Mouse (Mus musculus): ENCODE data around the gene Ppme1. TPM values are rescaled to one million over a fixed set of nuclear protein-coding genes. Genes with fewer than 3 reads are reported as not detected.

The Ppme1 gene
- total RNA-seq (2021) = 10 to 100 TPM; 22.6 to 24.6 TPM
- long read RNA-seq, experiment 1, transcript Ppme1-201 (14 exons, 2,772 nt) = major isoform, 58 of 64 reads
- long read RNA-seq, experiment 1, partial matches to known transcripts = 2 of 64 reads
- long read RNA-seq, experiment 1, other reads (novel, unspliced or antisense) = 3 of 64 reads
- long read RNA-seq, experiment 2, transcript Ppme1-201 (14 exons, 2,772 nt) = major isoform, 38 of 42 reads
- long read RNA-seq, experiment 2, partial matches to known transcripts = 1 of 42 reads
- long read RNA-seq, experiment 2, other reads (novel, unspliced or antisense) = 3 of 42 reads

DNA sequence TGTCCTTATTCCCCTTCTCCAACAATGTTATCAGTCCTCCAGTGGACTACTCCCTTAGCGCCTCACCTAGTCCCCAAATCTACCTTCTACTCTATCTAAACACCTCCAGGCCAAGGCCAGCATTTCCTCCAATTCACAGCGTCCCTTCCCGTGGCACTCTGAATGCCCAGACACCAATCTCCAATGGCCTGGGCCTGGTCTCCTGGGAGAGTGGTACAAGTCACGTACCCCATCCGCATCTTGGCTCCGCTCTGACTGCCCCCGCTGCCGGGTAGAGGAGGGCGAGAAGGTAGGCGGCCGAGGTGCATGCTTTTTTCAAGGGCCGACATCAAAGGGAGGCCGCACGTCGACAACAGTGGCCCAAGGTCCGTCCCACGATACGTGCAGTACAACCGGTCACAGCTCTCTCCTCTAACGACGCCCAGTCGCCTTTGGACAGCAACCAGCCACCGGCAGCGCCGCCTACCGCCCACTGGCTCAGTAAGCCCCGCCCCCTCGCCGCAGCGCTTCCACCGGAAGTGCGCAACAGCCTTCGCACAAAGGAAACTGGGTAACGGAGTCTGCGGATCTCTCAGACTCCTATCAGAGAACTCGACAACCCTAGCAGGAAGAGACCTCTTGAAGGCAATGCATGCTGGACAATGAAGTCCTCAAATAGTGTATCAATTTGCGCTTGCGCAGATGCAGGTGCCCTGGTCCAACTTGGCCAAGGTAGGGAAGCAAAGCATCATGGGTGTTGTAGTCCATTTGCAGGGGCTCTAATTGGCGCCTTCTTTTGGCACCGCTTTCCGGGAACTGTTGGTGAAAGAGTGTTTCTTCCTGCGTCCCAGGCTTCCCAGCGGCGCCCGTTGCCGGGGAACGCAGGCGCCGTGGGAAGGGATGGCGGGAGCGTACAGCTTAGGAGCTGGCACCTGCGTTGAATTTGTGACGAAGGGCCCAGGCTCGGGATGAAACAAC lies at the start of gene Ppme1, which contains the start of gene C2cd3:
Gene Ppme1, minus strand, starts transcription at position 813 of the 957 bp plus-strand sequence.
Gene C2cd3, plus strand, starts transcription at position 739 of the 957 bp plus-strand sequence.
- DNase-seq (ENCODE audit: low spot score) = peak; percentile 100

DNA sequence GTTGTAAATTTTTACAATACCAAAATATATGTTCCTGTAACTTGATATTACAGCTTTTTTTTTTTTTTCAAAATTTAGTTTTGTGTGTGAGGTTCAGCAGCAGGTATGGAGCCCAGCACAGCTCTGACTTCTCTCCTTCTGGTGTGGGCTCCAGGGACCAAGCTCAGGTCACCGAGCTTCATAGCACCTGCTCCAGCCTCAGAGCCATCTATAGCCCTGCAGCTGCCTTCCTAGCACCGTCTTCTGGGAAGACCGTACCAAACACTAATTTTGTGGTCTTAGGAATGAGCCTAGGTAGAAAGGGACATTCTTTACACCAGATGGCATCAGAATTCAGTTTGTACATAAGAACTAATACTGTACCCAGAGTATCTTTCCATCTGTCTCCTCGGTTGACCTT lies 36.6 kb upstream of the Ppme1 start:
- no peak for DNase-seq (ENCODE audit: low spot score)

DNA sequence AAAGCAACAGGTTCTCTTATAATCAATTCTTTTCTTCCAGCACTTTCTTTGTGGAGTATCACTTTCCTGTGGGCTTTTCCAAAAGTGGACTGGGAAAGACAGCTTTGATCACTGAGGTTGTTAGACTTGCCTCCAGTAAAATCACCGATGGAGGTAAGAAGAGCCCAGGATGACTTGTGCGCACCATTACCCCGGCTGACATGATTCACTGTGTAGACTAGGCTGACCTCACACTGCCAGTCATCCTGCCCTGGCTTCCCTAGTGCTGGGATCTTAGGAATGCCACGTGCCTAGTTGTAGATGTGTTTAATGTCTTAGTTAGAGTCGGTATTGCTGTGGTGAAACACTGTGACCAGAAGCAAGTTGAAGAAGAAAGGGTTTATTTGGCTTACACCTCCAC lies 35.6 kb upstream of the Ppme1 start:
- no peak for DNase-seq (ENCODE audit: low spot score)

- no peak for DNase-seq (ENCODE audit: low spot score)
These were observed 30.6 kb upstream of the Ppme1 start for GRCm38 (mm10) chr7:100402715-100403114.

DNA sequence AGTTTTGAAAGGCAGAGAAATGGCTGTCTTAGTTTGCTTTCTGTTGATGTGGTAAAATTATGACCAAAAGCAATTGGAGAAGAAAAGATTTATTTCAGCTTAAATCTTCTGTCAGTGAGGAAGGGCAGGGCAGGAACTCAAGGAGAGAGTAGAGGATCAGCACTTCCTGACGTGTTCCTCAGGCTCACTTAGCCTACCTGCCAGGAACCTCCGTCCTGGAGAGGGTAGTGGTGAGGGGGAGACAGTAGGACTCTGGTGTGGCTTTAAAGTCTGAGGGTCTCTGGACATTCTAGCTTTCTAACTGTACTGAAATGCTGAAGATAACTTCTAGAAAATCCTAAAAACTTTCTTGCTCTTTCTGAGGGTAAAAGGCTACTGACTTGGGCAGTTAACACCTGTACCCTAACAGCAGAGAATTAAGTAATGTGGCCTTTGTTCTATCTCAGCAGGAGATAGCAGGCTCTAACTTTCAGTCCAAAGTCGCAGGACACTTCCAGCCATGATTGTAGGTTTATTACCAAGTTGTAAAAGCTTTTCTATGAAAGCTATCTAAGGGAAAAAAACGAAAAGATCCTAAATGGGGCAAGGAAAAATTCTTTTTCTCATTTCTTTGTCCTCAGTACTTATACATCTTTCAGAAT lies 28.9 kb upstream of the Ppme1 start:
- no peak for DNase-seq (ENCODE audit: low spot score)

- peak; percentile 17 for DNase-seq (ENCODE audit: low spot score)
These were observed 27.3 kb upstream of the Ppme1 start for GRCm38 (mm10) chr7:100399231-100399913.

DNA sequence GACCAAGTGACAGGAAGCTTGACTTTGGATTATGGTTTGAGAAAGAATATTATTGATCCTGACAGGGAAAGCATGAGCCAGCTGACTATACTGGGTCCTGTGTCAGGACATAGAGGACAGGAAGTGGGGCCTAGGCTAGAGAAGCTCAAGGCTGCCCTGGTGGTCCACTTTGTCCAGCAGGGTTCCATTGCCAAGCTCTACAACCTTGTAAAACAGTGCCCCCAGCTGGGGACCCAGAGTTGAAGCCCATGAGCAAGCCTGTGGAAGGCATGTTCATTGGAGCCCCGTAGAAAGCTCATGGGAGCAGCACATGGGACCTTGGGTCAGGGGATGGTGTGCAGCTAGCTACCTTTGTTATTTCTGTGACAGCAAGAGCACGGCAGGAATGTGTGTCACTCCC lies 20.2 kb upstream of the Ppme1 start:
- no peak for DNase-seq (ENCODE audit: low spot score)

DNA sequence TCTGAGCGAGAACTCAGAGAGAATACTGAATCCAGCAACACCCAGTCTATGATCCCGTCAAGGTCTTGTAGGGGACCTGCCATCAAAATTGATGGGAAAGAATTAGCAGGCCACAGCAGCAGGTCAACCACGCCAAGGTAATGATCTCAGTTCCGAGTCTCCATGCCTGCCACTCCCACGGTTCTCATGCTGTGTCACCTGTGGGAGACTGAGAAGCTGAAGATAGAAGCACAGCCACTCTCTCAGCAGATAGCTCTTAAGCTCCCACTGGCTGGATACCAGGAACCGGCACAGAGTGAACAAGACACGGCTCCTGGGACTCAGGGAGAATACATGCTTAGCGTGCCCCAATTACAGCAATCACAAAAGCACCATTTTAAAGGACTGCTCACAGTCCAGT lies 18.1 kb upstream of the Ppme1 start:
- DNase-seq (ENCODE audit: low spot score) = no peak

- DNase-seq (ENCODE audit: low spot score) = no peak
These were observed 16.1 kb upstream of the Ppme1 start for GRCm38 (mm10) chr7:100388174-100388573.

- no peak for DNase-seq (ENCODE audit: low spot score)
These were observed 11.1 kb upstream of the Ppme1 start for GRCm38 (mm10) chr7:100383207-100383606.

DNA sequence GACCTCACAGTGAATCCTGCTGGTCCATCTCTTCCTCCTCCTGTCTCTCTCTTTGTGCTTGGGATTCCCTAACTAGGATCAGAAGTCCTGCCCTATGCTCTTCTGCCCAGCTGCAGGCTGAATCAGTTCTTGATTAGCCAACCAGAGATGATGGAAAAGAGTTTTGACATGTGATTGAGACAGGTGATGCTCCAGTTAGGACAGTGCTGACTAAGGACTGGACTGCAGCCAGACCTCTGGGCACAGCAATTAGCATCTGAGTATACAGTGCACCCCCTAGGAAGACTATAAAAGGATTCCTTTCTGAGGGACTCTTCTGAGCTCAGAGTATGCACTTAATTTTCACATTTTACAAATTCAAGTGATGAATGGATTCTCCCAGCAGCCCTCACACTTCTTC lies 9.1 kb upstream of the Ppme1 start:
- no peak for DNase-seq (ENCODE audit: low spot score)

GRCm38 (mm10) chr7:100378257-100378656 lies 6.2 kb upstream of the Ppme1 start:
- DNase-seq (ENCODE audit: low spot score) = no peak

- DNase-seq (ENCODE audit: low spot score) = no peak
These were observed 409 bp upstream of the Ppme1 start for GRCm38 (mm10) chr7:100372452-100372980.

- no peak for DNase-seq (ENCODE audit: low spot score)
These were observed 7.2 kb downstream of the Ppme1 start for GRCm38 (mm10) chr7:100364888-100365287.

GRCm38 (mm10) chr7:100363162-100363561 lies 8.9 kb downstream of the Ppme1 start:
- no peak for DNase-seq (ENCODE audit: low spot score)

DNA sequence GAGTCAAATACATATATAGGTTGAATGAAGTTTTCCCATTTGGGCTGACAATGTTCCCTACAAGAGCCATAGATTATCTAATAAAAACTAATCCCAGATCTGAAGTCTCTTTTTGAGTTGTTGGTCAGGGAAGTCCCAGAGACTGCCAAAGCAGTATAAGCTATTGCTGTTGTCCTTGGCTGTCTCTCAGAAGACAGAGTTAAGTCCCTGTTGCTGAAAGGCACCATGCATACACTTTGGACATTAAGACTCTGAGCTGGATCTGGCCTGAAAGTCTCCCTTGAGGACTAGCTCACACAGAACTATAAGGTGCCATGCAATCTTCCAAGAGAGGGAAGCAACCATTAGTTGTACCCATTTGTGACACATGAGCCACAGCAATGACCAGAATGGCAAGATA lies 14.3 kb downstream of the Ppme1 start:
- no peak for DNase-seq (ENCODE audit: low spot score)

- DNase-seq (ENCODE audit: low spot score) = no peak
These were observed 15.3 kb downstream of the Ppme1 start for GRCm38 (mm10) chr7:100356768-100357167.

GRCm38 (mm10) chr7:100356324-100356723 lies 15.8 kb downstream of the Ppme1 start:
- DNase-seq (ENCODE audit: low spot score) = no peak

- peak; percentile 52 for DNase-seq (ENCODE audit: low spot score)
These were observed 17.1 kb downstream of the Ppme1 start for GRCm38 (mm10) chr7:100354984-100355383.

DNA sequence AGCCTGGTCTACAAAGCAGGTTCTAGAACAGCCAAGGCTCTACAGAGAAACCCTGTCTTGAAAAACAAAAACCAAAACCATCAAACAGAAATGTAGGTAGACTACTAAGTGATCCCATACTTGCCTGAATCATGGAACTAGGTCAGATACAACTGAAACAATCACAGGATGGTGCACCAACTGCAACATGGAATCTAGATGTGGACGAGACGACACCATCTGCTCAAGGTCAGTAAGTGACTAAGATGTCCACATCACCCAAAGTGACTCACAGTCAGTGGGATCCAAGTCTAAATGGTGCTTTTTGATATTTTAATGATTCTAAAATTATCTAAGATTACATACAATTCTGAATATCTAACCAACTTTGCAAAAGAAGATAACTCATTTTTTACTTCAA lies 36.2 kb downstream of the Ppme1 start:
- no peak for DNase-seq (ENCODE audit: low spot score)

- DNase-seq (ENCODE audit: low spot score) = no peak
These were observed 40.8 kb downstream of the Ppme1 start for GRCm38 (mm10) chr7:100331269-100331668.

Measured in gastrocnemius, adult 18-20 months (tissue).